Mouse (Mus musculus): ENCODE measurements around the gene Tmem164.

Tmem164 gene

DNA sequence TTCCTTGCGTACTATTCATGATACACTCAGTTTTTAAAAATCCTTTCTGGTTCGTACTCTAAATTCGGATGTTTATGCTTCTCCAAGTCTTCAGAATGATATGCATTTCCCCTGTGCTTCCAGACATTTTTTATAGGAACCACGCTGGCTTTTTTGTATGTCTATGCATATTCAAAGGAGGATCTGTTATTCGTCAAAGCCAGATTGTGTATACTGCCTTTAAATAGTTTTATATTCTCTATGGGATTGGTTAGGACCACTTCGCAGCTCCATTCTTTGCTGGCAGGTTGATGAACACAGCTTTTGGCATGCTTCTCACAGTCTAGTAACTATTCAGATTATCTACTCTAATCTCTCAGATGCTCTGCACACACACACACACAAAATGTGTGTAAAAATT is 79.2 kb downstream of the Tmem164 start:
- WGBS: 51% methylated on average over 6 of the region's 6 CpGs

DNA sequence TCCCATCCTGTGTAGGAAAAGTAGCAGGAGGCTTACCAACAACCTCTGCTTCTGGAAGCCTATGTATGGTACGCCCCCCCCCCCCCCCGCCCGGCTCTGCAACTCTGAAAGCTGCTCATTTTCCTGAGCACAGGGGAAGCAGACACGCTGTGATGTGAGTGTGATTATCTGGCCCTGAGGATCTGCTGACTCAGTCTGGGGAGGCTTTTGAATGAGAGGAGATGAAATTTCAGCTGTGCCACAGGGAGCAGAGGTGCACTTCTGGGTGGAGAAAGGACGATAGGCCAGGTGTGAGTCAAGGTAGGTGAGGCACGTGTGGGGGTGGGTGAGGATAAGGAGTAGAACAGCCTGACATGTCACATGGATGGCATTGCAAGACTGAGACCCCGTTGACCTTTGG is 82.1 kb downstream of the Tmem164 start:
- WGBS: 69% methylated on average over 7 of the region's 7 CpGs

DNA sequence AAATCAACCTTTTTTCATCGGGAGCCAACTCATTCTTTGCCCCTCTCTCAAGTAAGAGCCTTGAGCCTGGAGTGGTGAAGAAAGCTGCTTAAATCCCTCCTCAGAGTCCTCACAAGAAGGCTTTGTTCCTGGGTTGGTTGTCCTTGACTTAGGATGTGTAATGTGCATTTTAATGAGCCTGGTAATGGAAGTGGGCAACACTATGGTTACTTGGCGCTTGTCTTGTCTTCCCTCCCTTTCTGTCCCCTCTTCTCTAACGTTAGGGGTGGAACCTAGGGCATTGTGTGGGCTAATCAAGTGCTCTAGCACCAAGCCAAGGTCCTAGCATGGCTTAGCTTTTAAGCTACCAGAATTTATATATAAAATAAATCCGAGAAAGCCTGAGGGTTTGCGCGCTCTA is 88.5 kb downstream of the Tmem164 start:
- WGBS: 77% methylated on average over 6 of the region's 6 CpGs

DNA sequence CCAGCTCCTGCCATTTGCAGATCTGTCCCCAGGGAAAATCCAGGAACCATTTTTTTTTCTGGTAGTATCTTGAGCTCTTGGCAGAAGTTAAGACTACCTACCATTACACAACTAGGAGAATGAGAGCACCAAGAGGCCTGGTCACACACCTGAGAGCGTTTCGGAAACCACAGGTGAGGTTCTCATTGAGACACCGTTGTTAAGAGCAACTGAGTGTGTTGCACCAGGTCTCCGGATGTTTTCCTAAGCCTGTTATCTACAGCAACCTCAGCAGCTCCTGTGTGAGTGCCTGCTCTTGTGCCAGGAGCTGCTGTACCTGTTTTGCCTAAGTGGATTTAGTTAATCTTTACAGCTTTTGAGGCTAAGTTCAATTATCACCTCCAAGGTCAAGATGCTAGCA is 92.5 kb downstream of the Tmem164 start:
- WGBS: 99% methylated on average over 4 of the region's 4 CpGs

DNA sequence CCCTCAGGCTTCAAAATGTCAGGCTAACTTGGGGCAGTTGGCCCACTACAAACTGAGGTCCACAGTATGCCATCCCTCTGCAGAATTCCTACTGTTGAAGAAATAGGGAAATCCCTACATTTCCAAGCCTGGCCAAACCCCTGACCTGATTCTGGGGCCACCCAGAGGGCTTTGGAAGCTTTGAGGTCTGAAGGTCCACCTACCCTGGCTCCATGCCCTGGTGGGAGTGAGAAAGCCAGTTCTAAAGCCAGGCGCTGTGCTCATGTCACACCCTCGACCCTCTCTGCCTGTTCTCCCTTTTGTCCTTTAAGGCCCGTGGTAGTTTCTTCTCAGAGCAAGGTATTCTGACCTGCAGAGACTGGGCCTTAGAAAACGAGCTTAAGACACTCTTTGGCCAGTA is 94.9 kb downstream of the Tmem164 start:
- WGBS: 57% methylated on average over 4 of the region's 4 CpGs

DNA sequence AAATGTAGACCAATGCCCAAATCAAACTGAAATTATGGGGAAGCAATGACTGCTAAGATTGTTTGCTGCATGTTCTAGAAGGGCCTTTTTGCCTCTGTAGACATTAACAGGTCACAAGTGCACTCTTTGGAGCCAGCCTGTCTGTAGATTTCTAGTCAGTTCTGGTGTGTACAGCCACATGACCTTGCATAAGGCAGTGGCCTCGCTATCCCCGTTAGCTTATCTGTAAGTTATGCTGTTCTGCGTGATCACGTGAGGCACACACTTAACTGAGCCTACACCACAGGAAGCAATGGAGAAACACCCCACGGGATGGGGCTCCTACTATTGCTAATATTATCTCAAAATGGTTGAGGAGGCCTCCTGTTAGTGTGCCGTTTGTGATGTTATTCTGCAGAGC is 97.4 kb downstream of the Tmem164 start:
- 70% methylated on average over 6 of the region's 6 CpGs for WGBS

DNA sequence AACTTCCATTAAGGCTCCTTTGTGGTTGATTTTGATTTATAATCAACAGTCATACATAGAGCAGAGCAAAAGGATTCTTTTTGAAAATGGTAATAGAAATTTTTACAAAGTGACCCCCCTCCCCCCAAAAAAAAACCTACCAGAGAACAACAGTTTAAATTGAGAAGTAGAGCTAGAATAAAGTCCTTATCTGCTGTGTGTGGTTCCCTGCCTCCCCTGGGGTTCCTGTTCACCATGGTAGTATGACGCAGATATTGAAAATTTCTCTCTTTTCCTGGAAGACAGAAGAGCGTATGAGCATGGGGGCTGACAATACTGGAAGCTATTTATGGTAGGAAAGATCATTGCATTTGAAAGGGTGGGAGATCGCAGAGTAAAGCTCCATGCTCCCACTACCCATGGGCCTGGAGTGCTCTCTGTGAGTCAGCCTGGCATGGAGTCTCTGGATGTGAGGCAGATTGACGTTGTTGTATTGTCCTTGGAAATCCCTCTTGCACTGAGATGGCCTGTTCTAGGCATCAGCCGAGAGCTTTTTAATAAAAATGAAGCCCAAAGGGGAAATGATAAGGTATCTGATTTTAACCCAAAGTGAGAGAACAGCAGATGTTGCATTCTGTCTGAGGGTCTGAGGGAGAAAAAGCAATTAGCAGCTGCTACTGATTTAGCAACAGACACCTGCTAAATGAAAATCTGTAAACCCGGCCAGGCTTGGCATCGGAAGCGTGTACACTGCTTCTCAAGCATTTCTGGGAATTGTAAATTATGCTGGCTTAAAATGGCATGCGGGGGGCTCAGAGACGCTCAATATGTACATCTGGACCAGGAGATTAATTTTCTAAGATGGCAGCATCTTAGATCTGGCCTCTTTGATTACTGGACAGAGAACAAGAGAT is 105.2 kb downstream of the Tmem164 start:
- 33% methylated on average over 10 of the region's 10 CpGs for WGBS

DNA sequence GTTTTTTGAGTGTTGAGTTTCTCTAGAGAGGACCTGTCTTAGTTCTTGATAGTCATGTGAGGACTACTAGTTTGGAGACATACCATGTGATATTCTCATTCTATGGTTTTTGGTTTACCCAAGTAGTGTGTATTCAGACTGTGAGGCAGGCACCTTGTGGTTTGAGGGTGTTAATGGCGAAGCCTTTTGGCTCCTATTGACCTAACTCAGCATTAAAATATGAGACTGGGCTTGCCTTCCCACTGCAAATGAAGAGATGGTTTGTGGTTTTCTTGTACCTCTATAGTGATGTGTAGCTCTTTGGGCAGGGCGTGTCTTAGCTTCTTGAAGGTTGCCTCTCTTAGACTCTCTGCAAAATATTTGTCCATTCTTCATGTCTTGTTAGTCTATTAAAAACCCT is 111.0 kb downstream of the Tmem164 start:
- 100% methylated on average over 2 of the region's 2 CpGs for WGBS

DNA sequence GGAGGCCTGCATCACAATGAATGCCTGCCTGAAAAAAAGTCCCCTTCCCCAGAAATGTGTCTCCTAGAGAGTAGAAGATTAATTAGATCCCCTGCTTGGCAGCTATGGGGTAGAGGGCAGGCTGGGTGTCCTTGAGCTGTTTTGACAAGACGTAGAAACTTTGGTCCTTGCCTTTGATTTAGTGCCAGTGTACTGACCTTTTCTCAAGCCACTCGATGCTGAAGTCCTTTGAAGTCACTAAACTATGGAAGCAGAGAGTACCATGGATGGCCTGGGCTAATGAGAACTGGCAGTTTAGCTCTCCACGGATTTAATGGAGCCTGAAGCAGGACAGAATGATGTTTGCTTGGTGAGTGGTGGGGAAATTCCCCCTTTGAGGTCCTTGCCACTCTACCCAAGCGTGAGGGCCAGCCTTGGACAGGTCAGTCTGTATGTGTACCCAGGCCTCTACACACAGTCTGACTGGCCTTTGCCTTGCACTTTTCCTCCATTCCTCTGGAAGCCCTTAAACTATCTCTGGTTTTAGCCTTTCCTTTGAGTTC is 112.9 kb downstream of the Tmem164 start:
- 63% methylated on average over 4 of the region's 4 CpGs for WGBS

DNA sequence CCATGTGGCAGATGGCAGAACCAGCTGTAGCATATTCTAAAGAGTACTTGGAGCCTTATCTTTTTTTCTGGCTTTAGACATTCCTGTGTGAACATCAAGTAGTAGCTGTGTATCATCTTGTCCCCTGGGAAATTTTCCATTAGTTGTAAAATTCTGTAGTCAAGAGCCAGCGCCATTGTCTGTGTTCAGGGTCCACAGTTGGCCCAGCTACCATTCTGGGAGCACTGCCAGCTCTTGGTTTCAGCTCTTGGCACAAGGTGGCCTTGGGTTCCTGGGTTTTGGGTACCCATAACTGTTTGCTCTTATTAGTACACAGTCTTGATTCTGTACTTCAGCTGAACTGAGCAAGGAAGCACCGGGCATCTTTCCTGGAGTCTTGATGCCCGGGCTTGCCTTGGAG is 123.4 kb downstream of the Tmem164 start:
- 69% methylated on average over 3 of the region's 3 CpGs for WGBS

DNA sequence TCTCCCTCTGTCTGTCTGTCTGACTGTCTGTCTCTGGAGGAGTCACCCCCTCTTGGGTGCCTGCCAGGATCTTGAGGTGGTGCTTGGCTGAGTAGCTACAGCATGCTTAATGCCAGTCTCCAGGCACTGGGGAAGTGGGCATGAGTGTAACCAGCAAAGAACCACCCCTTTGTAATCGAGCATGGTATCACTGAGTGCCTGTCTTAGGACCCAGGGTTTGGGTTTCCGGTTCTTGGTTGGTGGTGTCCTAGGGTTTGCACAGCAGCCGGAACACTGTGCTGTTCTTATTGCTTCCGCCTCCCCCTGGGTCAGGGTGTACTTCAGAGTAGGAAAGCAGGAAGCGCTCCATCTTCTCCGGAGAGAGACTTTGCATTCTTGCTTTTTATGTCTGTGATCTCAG is 124.9 kb downstream of the Tmem164 start:
- 45% methylated on average over 6 of the region's 6 CpGs for WGBS

DNA sequence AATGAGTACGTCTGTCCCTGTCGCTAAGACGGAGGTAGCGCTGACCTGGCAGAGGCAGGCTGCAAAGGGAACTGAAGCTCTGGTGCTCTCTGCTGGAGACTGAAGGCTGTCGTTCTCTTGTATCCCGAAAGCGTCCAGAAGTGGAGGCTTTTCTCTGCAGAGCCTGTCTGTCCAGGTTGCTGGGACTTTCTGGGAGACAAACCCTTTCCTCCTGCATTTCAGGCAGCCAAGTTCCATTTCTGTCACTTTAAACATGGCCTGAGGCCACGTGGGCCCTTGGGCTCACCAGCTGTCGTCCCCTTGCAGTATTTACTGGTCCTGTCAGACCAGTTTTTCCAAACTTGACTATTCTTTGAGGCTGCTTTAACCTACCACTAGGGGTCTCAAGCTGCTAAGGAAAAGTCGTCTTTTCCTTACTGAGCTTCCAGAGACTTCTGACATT is 125.4 kb downstream of the Tmem164 start:
- WGBS: 13% methylated on average over 10 of the region's 10 CpGs

DNA sequence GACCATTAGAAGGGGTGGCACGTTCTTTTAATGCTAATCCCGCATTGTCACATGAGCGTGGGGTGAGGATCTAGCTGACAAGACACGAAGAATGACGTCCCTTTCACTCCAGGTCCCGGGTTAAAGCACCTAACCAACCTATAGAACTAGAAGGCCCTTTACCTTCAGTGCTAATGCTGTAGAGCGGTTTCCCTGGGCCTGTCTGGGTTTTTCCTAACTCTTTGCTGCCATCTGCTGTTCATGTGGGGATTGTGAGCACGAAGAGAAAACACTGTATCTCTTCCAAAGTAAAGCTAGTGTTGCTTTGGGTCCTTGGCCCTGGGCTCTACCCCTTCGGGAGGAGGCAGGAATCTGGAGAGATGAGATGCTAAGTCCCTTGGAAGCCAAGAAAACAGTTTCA is 127.2 kb downstream of the Tmem164 start:
- 27% methylated on average over 9 of the region's 9 CpGs for WGBS

DNA sequence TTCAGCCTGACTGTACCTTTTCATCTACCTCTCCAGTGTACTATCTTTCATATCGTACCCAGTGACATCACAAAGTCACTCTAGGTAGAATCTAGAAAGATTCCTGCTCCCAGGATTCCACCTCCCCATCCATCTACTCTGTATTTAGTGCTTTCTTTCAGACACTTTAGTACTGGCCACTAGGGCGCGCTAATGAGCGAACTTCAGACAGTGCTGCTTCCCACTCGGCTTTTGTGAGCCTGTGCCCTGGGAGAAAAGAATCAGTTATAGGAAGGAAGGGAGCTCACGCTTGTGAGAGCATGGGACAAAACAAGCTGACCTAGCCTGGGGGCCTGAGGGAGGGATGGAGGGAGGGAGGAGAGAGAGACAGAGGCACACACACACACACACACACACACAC is 131.9 kb downstream of the Tmem164 start:
- WGBS: 18% methylated on average over 6 of the region's 6 CpGs

DNA sequence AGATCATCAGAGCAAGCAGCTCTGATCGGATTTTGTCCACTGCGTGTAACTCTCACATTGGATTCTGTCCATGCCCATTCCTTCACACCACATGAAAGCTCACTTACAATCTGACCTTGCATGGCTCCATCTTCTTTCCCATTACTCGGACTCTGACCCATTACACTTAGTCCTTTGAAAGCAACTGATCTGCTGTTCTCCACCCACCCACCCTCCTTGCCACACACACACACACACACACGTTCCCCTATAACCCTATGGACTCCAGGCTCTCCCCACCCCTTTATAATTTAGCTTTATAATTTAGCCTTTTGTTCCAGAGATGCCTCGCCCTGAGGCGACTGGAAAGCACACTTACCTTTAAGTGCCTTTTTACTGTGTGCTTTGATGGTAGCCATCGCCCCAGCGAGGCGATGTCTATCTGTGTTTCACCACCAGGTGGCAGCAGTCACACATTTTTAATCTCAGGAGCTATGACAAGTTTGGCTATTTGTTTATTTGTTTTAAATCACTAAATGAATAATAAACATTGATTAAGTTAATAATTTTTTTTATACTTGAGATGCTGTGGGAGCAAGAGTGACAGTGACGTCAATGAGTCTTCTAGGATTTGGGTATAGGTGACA is 137.0 kb downstream of the Tmem164 start:
- WGBS: 37% methylated on average over 10 of the region's 10 CpGs

DNA sequence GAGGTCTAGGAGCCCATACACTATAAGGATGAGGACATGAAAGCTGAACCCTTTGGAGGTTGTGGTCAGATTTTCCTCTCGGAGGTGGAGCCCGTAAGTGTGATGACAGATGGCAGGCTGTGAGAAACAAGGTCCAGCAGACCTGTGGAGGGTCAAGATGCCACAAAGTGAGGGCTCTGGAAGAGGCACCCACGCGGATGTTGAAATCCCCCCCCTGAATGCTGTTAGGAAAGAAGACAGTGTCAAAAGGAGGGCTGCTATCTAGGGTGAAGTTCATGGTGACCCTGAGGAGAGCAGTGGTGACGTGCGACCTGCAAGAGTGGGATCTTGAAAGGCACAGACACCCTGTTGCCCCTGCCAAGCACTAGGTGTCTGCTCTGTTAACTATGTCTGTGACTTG is 140.0 kb downstream of the Tmem164 start:
- WGBS: 89% methylated on average over 6 of the region's 6 CpGs

DNA sequence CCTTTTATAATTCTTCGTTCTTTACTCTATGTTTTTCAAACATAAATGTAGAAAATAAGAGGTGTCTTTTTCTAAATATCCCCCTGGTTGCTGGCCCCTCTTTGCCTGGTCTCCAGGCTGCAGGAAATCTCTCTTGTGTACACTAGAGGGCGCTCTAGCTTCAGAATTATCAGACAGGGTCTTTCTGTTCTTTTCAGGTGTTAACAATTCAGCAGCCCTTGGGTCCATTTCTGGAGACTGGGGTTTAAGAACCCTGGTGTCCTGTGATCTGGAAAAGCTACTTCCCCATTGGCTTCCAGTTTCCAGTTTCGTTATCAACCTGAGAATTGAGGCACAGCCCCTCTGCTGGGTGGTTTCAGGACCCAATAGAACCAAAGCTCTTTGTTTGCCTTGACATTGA is 140.6 kb downstream of the Tmem164 start:
- 35% methylated on average over 3 of the region's 3 CpGs for WGBS

DNA sequence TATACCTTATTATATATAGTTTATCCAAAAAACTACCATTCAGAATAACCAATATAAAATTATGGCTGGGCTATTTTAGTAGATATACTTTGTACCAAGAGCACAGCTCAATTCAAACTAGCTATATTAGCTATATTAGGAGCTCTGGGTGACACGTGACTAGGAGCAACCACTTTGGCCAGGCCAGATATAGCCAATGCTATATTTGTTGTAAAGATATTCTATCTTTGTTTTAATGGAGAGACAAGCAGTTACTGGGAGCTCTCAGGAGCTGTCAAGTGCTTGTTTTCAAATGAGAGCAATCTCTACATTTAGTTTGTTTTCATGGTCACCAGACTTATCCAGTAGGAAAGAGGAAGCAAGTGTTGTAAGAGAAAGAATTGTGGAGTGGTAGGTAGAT is 144.1 kb downstream of the Tmem164 start:
- 89% methylated on average over 1 of the region's 1 CpGs for WGBS

DNA sequence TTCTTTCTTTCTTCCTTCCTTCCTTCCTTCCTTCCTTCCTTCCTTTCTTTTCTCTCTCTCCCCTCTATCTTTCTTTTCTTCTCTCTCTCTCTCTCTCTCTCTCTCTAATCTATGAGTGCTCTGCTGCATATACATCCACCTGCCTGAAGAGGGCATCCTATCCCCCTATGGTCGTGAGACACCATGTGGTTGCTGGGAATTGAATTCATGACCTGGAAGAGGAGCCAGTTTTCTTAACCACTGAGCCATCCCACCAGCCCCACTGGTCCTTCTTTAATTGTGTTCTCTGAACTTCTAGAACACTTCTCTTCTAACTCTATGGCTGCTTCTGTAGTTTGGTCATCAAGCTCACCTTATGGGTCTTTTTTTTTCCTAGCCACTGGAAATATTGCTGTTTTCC is 146.4 kb downstream of the Tmem164 start:
- 6% methylated on average over 1 of the region's 1 CpGs for WGBS

DNA sequence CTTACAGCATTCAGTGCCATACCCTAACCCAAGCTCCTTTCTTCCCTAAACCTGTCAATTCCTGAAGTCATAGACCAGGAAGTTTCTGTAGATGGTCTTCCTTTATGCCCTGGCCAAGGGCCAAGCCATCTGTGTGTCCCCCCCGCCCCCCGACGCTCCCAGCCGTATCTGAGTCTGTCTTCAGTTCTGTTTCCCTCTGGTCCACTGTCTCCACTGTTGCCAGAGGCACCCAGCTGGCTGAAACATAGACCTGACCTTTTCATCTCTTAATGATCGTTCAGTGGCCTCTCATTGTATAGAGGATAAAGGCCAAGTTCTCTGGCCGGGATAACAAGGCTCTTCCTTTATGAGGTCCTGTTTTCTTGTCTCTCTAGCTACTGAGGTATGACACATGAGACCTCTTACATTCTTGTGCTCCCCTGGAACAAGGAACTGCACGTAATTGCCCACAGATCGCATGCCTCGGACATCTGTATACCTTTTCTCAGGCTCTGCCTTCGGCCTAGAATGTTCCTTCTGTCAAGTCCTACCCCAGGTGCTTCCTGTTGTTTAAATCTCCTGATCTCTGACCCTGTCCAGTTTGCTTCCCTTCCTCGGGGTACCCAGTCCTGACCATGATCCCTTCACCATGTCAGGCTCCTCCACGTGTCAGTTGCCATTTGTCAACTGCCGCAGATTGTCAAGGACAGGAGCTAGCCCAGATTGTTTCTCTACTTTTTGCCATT is 147.1 kb downstream of the Tmem164 start:
- 54% methylated on average over 13 of the region's 13 CpGs for WGBS

DNA sequence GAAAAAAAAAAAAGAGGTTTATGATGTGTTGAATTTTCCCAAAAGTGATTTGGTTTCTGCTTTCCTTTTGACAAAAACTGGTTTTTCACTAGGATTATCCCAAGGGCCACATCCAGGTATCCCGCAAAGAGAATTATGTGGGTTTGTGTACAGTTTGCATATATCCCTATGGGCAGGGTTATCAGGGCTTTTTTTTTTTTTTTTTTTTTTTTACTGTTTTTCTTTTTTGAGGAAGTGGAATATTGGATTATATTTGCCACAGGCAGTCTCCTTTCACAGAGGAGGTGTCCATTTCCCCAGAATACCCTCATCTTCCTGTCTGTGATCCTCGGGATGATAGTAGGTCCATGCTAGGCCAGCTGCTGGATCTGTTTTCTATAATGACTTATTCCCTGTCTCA is 148.1 kb downstream of the Tmem164 start:
- 94% methylated on average over 2 of the region's 2 CpGs for WGBS

DNA sequence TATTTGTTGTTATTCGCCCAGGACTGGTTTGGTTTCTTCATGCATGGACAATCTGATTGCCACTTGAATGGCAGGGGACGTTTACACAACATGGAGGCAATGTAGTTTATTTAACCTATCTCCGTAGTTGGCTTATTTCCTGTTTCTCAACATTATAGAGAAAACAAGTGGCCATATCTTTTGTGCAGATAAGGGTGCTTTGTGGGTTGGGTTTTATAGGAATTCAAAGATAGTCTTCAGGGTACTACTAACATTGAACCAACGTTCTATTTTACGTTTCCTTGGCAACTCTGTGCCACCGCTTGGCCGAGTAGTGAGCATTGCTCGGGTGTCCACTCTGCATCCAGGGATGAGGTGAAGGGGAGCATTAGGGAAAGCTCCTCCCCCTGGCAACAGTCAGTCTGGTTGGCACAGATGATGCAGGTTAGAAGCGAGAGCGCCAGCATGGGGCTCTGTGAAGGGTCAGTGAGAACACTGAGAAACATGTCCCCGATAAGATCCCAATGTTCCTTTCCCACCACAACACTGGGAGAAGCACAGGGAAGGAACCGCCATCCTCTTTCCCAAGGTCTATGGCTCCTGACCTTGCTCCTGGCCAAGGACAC is 148.8 kb downstream of the Tmem164 start:
- 75% methylated on average over 12 of the region's 12 CpGs for WGBS

Data from cerebral cortex, adult 2 months (tissue).